Mouse (Mus musculus): ENCODE results near the gene Chuk. TPM values are rescaled to one million over a fixed set of nuclear protein-coding genes. Genes with fewer than 3 reads are reported as not detected.

Chuk gene
- polyA plus RNA-seq (2014; fragmentation: Nextera tagmentation; extraction: Ambion mirVana): 48.3 and 52.5 TPM in 2 replicates

DNA sequence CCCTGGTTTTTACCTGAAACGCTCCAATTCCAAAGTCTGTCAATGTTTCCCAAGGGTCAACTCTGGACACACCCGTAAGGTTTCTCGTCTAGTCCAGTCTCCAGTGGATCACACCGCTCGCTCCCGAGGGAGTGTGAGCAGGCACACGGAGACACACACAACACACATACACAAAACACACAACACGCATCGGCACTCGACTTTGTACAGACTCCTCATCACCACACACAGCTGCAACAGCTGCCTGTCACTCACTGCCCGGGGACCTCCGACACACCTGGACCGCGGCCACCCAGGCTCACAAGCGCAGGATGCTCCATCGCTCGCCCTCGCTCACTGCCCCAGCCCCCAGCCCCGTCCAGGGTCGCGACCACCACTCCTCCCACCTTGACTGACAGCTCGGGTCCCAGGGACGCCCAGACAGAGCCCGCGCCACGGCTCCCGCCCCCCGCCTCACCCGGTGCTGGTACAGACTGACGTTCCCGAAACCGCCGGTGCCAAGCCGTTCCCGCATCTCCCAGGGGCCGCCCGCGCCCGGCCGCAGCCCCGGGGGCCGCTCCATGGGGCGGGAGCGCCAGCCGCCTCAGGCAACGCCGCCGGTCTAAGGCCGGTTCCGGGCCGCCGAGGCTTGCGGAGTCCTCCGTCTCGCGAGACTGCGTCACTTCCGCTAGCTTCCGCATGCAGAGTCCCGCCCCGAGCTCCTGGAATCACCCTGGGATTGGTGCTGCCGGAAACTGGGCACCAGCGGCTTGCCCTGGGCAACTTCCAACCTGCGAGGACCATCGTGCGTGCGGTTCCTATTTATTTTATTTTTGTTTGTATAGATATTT is at the start of gene Chuk:
Gene Chuk, minus strand, starts transcription at position 650 of the 830 bp plus-strand sequence.
- peaks cover 28% of the 10 kb centered on the region for H3K36me3 ChIP-seq (replicated peaks; ENCODE audit: control insufficient read depth, insufficient read depth)
- ATAC-seq (ENCODE audit: low FRiP score) (peak; percentile 99), DNase-seq (ENCODE audit: low spot score) (peak; percentile 99)
- no peaks in the 10 kb centered on the region for H3K9me3 ChIP-seq (ENCODE audit: control insufficient read depth, low read length)
- H3K9ac ChIP-seq: peak within 1 kb of the TSS; percentile 98
- peak within 1 kb of the TSS; percentile 77 for H3K27ac ChIP-seq
- peak within 1 kb of the TSS; percentile 96 for H3K4me3 ChIP-seq (replicated peaks; ENCODE audit: low read length)
- WGBS: 1% methylated on average over 67 of the region's 67 CpGs
- H3K27me3 ChIP-seq (ENCODE audit: control insufficient read depth, insufficient read depth, low read length): no peaks in the 10 kb centered on the region
- peak within 1 kb of the TSS; percentile 95 for H3K4me2 ChIP-seq (replicated peaks)
- H3K4me1 ChIP-seq (replicated peaks; ENCODE audit: control insufficient read depth, insufficient read depth, low read length): peaks cover 14% of the 10 kb centered on the region

DNA sequence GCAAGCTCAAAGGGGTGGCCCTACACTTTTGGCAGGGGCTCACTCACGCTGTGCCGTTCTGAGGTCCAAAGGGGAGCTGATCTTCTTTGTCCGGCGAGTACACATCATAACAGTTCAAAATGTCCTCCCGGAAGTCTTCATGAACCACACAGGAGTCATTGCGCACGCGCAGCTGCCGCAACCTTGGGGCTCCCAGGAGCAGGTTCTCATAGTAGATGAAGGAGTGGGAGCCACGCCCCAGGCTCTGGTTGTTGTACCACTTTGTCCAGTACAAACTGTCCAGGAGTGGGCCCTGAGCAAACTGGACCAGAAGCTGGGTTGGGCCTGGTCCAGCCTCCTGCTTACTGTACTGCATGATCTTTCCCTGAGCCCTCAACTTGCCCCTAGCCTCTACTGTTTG is 49.7 kb upstream of the Chuk start:
- Histone ChIP-seq H3K4me3 (replicated peaks; ENCODE audit: low read length) (no peak overlapping the region), H3K27me3 (ENCODE audit: control insufficient read depth, insufficient read depth, low read length) (no peaks in the 10 kb centered on the region), H3K27ac (no peak overlapping the region), H3K36me3 (replicated peaks; ENCODE audit: control insufficient read depth, insufficient read depth) (no peaks in the 10 kb centered on the region), H3K9me3 (ENCODE audit: control insufficient read depth, low read length) (no peaks in the 10 kb centered on the region), H3K4me1 (replicated peaks; ENCODE audit: control insufficient read depth, insufficient read depth, low read length) (no peaks in the 10 kb centered on the region), H3K4me2 (replicated peaks) (no peak overlapping the region), H3K9ac (no peak overlapping the region)
- ATAC-seq (ENCODE audit: low FRiP score): no peak
- no peak for DNase-seq (ENCODE audit: low spot score)
- WGBS: 94% methylated on average over 10 of the region's 10 CpGs

DNA sequence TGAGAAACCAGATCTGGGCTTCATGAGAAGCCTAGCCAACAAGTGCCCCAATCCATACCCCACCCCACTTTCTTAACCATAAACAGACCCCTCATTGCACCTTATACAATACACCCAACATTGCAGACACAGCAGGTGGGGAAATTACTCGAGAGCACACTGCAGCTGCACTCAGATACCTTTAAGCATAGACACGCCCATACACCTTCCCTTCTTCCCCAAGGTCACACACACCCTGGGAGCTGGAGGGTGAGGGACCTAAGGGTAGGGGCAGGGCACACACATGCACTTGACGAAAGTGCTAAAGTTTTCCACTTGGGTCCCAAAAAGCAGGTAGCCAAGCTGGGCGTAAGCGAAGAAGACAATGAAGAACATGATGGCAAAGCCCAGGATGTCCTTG is 46.5 kb upstream of the Chuk start:
- no peak overlapping the region for H3K4me3 ChIP-seq (replicated peaks; ENCODE audit: low read length)
- 86% methylated on average over 5 of the region's 5 CpGs for WGBS
- no peaks in the 10 kb centered on the region for H3K4me1 ChIP-seq (replicated peaks; ENCODE audit: control insufficient read depth, insufficient read depth, low read length)
- no peak for ATAC-seq (ENCODE audit: low FRiP score)
- H3K27me3 ChIP-seq (ENCODE audit: control insufficient read depth, insufficient read depth, low read length): no peaks in the 10 kb centered on the region; the same call in 1 of the 2 replicates
- no peak overlapping the region for H3K9ac ChIP-seq
- H3K4me2 ChIP-seq (replicated peaks): no peak overlapping the region
- H3K9me3 ChIP-seq (ENCODE audit: control insufficient read depth, low read length): no peaks in the 10 kb centered on the region
- no peaks in the 10 kb centered on the region for H3K36me3 ChIP-seq (replicated peaks; ENCODE audit: control insufficient read depth, insufficient read depth)
- DNase-seq (ENCODE audit: low spot score): no peak
- H3K27ac ChIP-seq: no peak overlapping the region

DNA sequence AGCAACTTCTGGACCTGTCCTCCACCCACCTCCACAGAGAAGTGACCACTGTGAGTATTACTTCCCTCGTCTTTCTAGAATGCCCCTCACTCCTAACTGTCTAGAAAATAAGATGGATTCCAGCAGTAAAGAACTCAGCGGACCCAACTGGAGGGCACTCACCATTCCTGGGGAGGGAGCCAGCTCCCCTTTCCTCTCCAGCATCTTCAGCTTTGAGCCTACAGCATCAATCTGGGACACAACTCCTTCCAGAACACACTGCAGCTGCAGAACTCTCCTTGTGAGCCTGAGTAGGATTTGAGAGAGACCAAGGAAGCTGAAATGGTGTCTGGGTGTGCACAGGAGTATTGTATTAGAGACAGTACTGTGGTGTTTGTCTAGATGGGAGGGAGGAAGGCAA is 41.7 kb upstream of the Chuk start:
- no peak for ATAC-seq (ENCODE audit: low FRiP score)
- Histone ChIP-seq H3K9ac (no peak overlapping the region), H3K9me3 (ENCODE audit: control insufficient read depth, low read length) (no peaks in the 10 kb centered on the region), H3K4me3 (replicated peaks; ENCODE audit: low read length) (no peak overlapping the region), H3K27me3 (ENCODE audit: control insufficient read depth, insufficient read depth, low read length) (no peaks in the 10 kb centered on the region; the same call in 1 of the 2 replicates), H3K4me1 (replicated peaks; ENCODE audit: control insufficient read depth, insufficient read depth, low read length) (peaks cover 17% of the 10 kb centered on the region; the same call in 1 of the 2 replicates), H3K4me2 (replicated peaks) (no peak overlapping the region), H3K27ac (no peak overlapping the region), H3K36me3 (replicated peaks; ENCODE audit: control insufficient read depth, insufficient read depth) (peaks cover 7% of the 10 kb centered on the region; the same call in 1 of the 2 replicates)
- 71% methylated on average over 2 of the region's 2 CpGs for WGBS
- DNase-seq (ENCODE audit: low spot score): no peak

- Histone ChIP-seq H3K9me3 (ENCODE audit: control insufficient read depth, low read length) (no peaks in the 10 kb centered on the region), H3K9ac (no peak overlapping the region), H3K36me3 (replicated peaks; ENCODE audit: control insufficient read depth, insufficient read depth) (peaks cover 13% of the 10 kb centered on the region), H3K4me3 (replicated peaks; ENCODE audit: low read length) (no peak overlapping the region), H3K27ac (no peak overlapping the region), H3K4me2 (replicated peaks) (no peak overlapping the region), H3K27me3 (ENCODE audit: control insufficient read depth, insufficient read depth, low read length) (no peaks in the 10 kb centered on the region; the same call in 1 of the 2 replicates), H3K4me1 (replicated peaks; ENCODE audit: control insufficient read depth, insufficient read depth, low read length) (peaks cover 17% of the 10 kb centered on the region; the same call in 1 of the 2 replicates)
- DNase-seq (ENCODE audit: low spot score): no peak
- WGBS: 32% methylated on average over 2 of the region's 2 CpGs
- no peak for ATAC-seq (ENCODE audit: low FRiP score)
Measured at GRCm38 (mm10) chr19:44148345-44148744, 41.1 kb upstream of the Chuk start.

DNA sequence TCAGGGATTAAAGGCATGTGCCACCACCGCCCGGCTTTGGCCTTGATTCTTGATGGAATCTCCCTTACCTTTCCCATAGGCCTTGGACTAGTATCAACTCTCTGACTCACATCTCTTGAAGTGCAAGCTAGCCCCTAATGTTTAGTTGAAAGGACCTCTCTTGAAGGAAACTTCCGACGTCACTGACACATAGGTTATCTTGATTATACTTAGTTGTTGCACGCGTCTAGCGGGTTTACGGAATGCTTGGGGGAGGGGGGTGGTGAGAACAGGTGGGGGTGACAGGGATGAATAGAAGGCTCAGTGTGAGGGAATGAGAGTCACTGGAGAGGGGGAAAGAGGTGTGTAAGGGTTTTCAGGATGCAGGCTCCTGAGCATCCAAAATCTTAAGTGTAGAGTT is 39.7 kb upstream of the Chuk start:
- 98% methylated on average over 8 of the region's 8 CpGs for WGBS
- H3K27ac ChIP-seq: no peak overlapping the region
- no peak for ATAC-seq (ENCODE audit: low FRiP score)

DNA sequence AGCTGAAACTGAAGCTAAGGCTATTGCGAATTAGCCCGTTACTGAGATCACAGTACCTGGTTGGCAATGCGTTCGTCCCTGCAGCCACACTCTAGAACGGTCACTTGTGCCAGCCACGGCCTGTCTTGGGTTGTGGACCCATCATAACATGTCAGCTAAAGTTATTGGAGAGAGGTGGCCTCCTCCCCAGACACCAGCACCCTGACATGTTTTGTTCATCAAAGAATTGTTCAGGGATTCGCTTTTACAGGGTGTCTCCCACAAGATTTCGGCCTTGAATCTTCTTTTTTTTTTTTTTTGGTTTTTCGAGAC is 39.2 kb upstream of the Chuk start:
- 68% methylated on average over 9 of the region's 9 CpGs for WGBS
- H3K36me3 ChIP-seq (replicated peaks; ENCODE audit: control insufficient read depth, insufficient read depth): peaks cover 32% of the 10 kb centered on the region
- H3K4me3 ChIP-seq (replicated peaks; ENCODE audit: low read length): peak overlapping the region; percentile 56
- ATAC-seq (ENCODE audit: low FRiP score) (peak; percentile 53), DNase-seq (ENCODE audit: low spot score) (no peak)
- H3K9ac ChIP-seq: peak overlapping the region; percentile 55
- peak overlapping the region; percentile 73 for H3K4me2 ChIP-seq (replicated peaks)
- H3K4me1 ChIP-seq (replicated peaks; ENCODE audit: control insufficient read depth, insufficient read depth, low read length): peaks cover 17% of the 10 kb centered on the region; the same call in 1 of the 2 replicates
- peak overlapping the region; percentile 46 for H3K27ac ChIP-seq
- no peaks in the 10 kb centered on the region; the same call in 1 of the 2 replicates for H3K27me3 ChIP-seq (ENCODE audit: control insufficient read depth, insufficient read depth, low read length)
- H3K9me3 ChIP-seq (ENCODE audit: control insufficient read depth, low read length): no peaks in the 10 kb centered on the region

More for the DNA sequence above, 39.7 kb upstream of the Chuk start:
- DNase-seq (ENCODE audit: low spot score): no peak
- no peak overlapping the region for H3K4me3 ChIP-seq (replicated peaks; ENCODE audit: low read length)
- peaks cover 17% of the 10 kb centered on the region; the same call in 1 of the 2 replicates for H3K4me1 ChIP-seq (replicated peaks; ENCODE audit: control insufficient read depth, insufficient read depth, low read length)
- no peak overlapping the region for H3K9ac ChIP-seq
- H3K4me2 ChIP-seq (replicated peaks): no peak overlapping the region
- no peaks in the 10 kb centered on the region for H3K9me3 ChIP-seq (ENCODE audit: control insufficient read depth, low read length)
- H3K36me3 ChIP-seq (replicated peaks; ENCODE audit: control insufficient read depth, insufficient read depth): peaks cover 27% of the 10 kb centered on the region
- no peaks in the 10 kb centered on the region; the same call in 1 of the 2 replicates for H3K27me3 ChIP-seq (ENCODE audit: control insufficient read depth, insufficient read depth, low read length)

GRCm38 (mm10) chr19:44145702-44146567 is 38.7 kb upstream of the Chuk start, which contains the start of gene Bloc1s2:
Gene Bloc1s2, minus strand, starts transcription at chr19:44146446.
- peak within 1 kb of the TSS; percentile 73 for H3K4me2 ChIP-seq (replicated peaks)
- peak; percentile 91 for ATAC-seq (ENCODE audit: low FRiP score)
- H3K4me3 ChIP-seq (replicated peaks; ENCODE audit: low read length): peak within 1 kb of the TSS; percentile 56
- no peaks in the 10 kb centered on the region for H3K9me3 ChIP-seq (ENCODE audit: control insufficient read depth, low read length)
- H3K27me3 ChIP-seq (ENCODE audit: control insufficient read depth, insufficient read depth, low read length): no peaks in the 10 kb centered on the region; the same call in 1 of the 2 replicates
- H3K27ac ChIP-seq: peak within 1 kb of the TSS; percentile 46
- WGBS: 2% methylated on average over 46 of the region's 46 CpGs
- H3K36me3 ChIP-seq (replicated peaks; ENCODE audit: control insufficient read depth, insufficient read depth): peaks cover 37% of the 10 kb centered on the region
- H3K9ac ChIP-seq: peak within 1 kb of the TSS; percentile 55
- DNase-seq (ENCODE audit: low spot score): peak; percentile 88
- H3K4me1 ChIP-seq (replicated peaks; ENCODE audit: control insufficient read depth, insufficient read depth, low read length): peaks cover 17% of the 10 kb centered on the region; the same call in 1 of the 2 replicates

- no peak overlapping the region for H3K4me2 ChIP-seq (replicated peaks)
- H3K27me3 ChIP-seq (ENCODE audit: control insufficient read depth, insufficient read depth, low read length): no peaks in the 10 kb centered on the region; the same call in 1 of the 2 replicates
- DNase-seq (ENCODE audit: low spot score): no peak
- H3K4me1 ChIP-seq (replicated peaks; ENCODE audit: control insufficient read depth, insufficient read depth, low read length): peaks cover 17% of the 10 kb centered on the region; the same call in 1 of the 2 replicates
- H3K9me3 ChIP-seq (ENCODE audit: control insufficient read depth, low read length): no peaks in the 10 kb centered on the region
- H3K4me3 ChIP-seq (replicated peaks; ENCODE audit: low read length): no peak overlapping the region
- ATAC-seq (ENCODE audit: low FRiP score): no peak
- H3K9ac ChIP-seq: no peak overlapping the region
- no peak overlapping the region for H3K27ac ChIP-seq
- WGBS: 96% methylated on average over 9 of the region's 9 CpGs
- H3K36me3 ChIP-seq (replicated peaks; ENCODE audit: control insufficient read depth, insufficient read depth): peaks cover 51% of the 10 kb centered on the region
Measured at GRCm38 (mm10) chr19:44144366-44144765, 37.1 kb upstream of the Chuk start.

Measured in hindbrain, embryonic 14.5 days (tissue).